Comparison of ENCODE assay signal across 7 mouse cellular contexts in genomic region chr1:74544184-74544583, GRCm38 (mm10). TPM values are rescaled to one million over a fixed set of nuclear protein-coding genes. Genes with fewer than 3 reads are reported as not detected.
DNase-seq lines count a peak whose midpoint lies in the region; ATAC-seq lines count a peak whose summit lies in the region.

Gene Usp37 (minus strand): TSS chr1:74544284.

- H3K4me1 ChIP-seq in liver, embryonic 12.5 days: no peaks in the 10 kb centered on the region
- H3K4me1 ChIP-seq in embryonic facial prominence, embryonic 11.5 days (ENCODE audit: control insufficient read depth, insufficient read depth, low read length): 0 out of 2 replicates have a peak, but pooled peaks cover 3% of the 10 kb centered on the region
- peaks cover 11% of the 10 kb centered on the region for H3K4me1 ChIP-seq in hindbrain, embryonic 15.5 days (replicated peaks)
- peaks cover 7% of the 10 kb centered on the region; the same call in 1 of the 2 replicates for H3K4me1 ChIP-seq in midbrain, embryonic 11.5 days (ENCODE audit: control insufficient read depth, insufficient read depth, low read length)

- no peaks in the 10 kb centered on the region for H3K9me3 ChIP-seq in liver, embryonic 12.5 days (replicated peaks)
- no peaks in the 10 kb centered on the region for H3K9me3 ChIP-seq in embryonic facial prominence, embryonic 11.5 days (replicated peaks; ENCODE audit: control insufficient read depth, low read length)
- H3K9me3 ChIP-seq in hindbrain, embryonic 15.5 days: no peaks in the 10 kb centered on the region
- no peaks in the 10 kb centered on the region for H3K9me3 ChIP-seq in midbrain, embryonic 11.5 days (ENCODE audit: control insufficient read depth, low read length)

- no peak within 1 kb of the TSS for H3K9ac ChIP-seq in liver, embryonic 12.5 days
- no peak within 1 kb of the TSS for H3K9ac ChIP-seq in embryonic facial prominence, embryonic 11.5 days (replicated peaks; ENCODE audit: low read length)
- no peak within 1 kb of the TSS for H3K9ac ChIP-seq in hindbrain, embryonic 15.5 days
- H3K9ac ChIP-seq in midbrain, embryonic 11.5 days (ENCODE audit: low read length): no peak within 1 kb of the TSS

- no peaks in the 10 kb centered on the region for H3K36me3 ChIP-seq in liver, embryonic 12.5 days
- no peaks in the 10 kb centered on the region for H3K36me3 ChIP-seq in embryonic facial prominence, embryonic 11.5 days (replicated peaks; ENCODE audit: control insufficient read depth, insufficient read depth, low read depth, low read length)
- no peaks in the 10 kb centered on the region for H3K36me3 ChIP-seq in hindbrain, embryonic 15.5 days
- H3K36me3 ChIP-seq in midbrain, embryonic 11.5 days (ENCODE audit: control insufficient read depth, insufficient read depth, low read length): no peaks in the 10 kb centered on the region

- ATAC-seq in liver, embryonic 12.5 days: no peak
- ATAC-seq in embryonic facial prominence, embryonic 11.5 days (replicated peaks; ENCODE audit: insufficient number of reproducible peaks, low FRiP score, low TSS enrichment, low read depth): no peak
- ATAC-seq in hindbrain, embryonic 15.5 days (ENCODE audit: low FRiP score, low read depth): no peak
- no peak for ATAC-seq in midbrain, embryonic 11.5 days (ENCODE audit: low FRiP score)

- no peak within 1 kb of the TSS for H3K27ac ChIP-seq in liver, embryonic 12.5 days
- no peak within 1 kb of the TSS for H3K27ac ChIP-seq in embryonic facial prominence, embryonic 11.5 days (replicated peaks; ENCODE audit: low read depth, low read length)
- H3K27ac ChIP-seq in hindbrain, embryonic 15.5 days (replicated peaks): peak within 1 kb of the TSS; percentile 61; the same call in 1 of the 2 replicates
- no peak within 1 kb of the TSS for H3K27ac ChIP-seq in midbrain, embryonic 11.5 days (ENCODE audit: low read depth, low read length)

- H3K4me2 ChIP-seq in liver, embryonic 12.5 days: no peak within 1 kb of the TSS
- no peak within 1 kb of the TSS for H3K4me2 ChIP-seq in embryonic facial prominence, embryonic 11.5 days (ENCODE audit: low read depth, low read length)
- peak within 1 kb of the TSS; percentile 49 for H3K4me2 ChIP-seq in hindbrain, embryonic 15.5 days
- no peak within 1 kb of the TSS for H3K4me2 ChIP-seq in midbrain, embryonic 11.5 days

- H3K27me3 ChIP-seq in liver, embryonic 12.5 days (replicated peaks): peaks cover 37% of the 10 kb centered on the region
- H3K27me3 ChIP-seq in embryonic facial prominence, embryonic 11.5 days (ENCODE audit: control insufficient read depth, insufficient read depth, low read length): no peaks in the 10 kb centered on the region
- H3K27me3 ChIP-seq in hindbrain, embryonic 15.5 days: no peaks in the 10 kb centered on the region
- H3K27me3 ChIP-seq in midbrain, embryonic 11.5 days (ENCODE audit: control insufficient read depth, insufficient read depth, low read length): no peaks in the 10 kb centered on the region

- 71% methylated on average over 4 of the region's 4 CpGs for WGBS in liver, embryonic 12.5 days (ENCODE audit: insufficient replicate concordance)
- WGBS in embryonic facial prominence, embryonic 11.5 days: 74% methylated on average over 4 of the region's 4 CpGs
- 28% methylated on average over 4 of the region's 4 CpGs for WGBS in hindbrain, embryonic 15.5 days
- WGBS in midbrain, embryonic 11.5 days: 23% methylated on average over 4 of the region's 4 CpGs

- no peak for DNase-seq in liver
- no peak for DNase-seq in embryonic facial prominence, embryonic 11.5 days (ENCODE audit: low spot score)
- no peak for DNase-seq in midbrain, embryonic 11.5 days (ENCODE audit: low spot score, missing footprints)
- DNase-seq in cerebellum, adult 9-10 months: no peak
- DNase-seq in right cerebral cortex, postnatal 25 days: no peak

- H3K4me3 ChIP-seq in liver, embryonic 12.5 days: no peak within 1 kb of the TSS
- H3K4me3 ChIP-seq in embryonic facial prominence, embryonic 11.5 days (ENCODE audit: low read depth, low read length): no peak within 1 kb of the TSS
- peak within 1 kb of the TSS; percentile 22; the same call in 1 of the 2 replicates for H3K4me3 ChIP-seq in hindbrain, embryonic 15.5 days
- H3K4me3 ChIP-seq in midbrain, embryonic 11.5 days (ENCODE audit: low read depth, low read length): no peak within 1 kb of the TSS

RNA-seq across cellular contexts. Expression of gene Usp37, which starts in this region (rescaled TPM):
- 19.2 and 19.9 TPM in 2 replicates for polyA plus RNA-seq in liver, embryonic 12.5 days (2016; fragmentation: Nextera tagmentation; extraction: Ambion mirVana)
- polyA plus RNA-seq in embryonic facial prominence, embryonic 11.5 days (2014; fragmentation: Nextera tagmentation; extraction: Ambion mirVana): 45.7 and 46.5 TPM in 2 replicates
- polyA plus RNA-seq in hindbrain, embryonic 15.5 days (2015; fragmentation: Nextera tagmentation; extraction: Ambion mirVana): 23.9 and 25.1 TPM in 2 replicates
- 46.9 and 52.3 TPM in 2 replicates for polyA plus RNA-seq in midbrain, embryonic 11.5 days (2014; fragmentation: Nextera tagmentation; extraction: Ambion mirVana)
